Mouse (Mus musculus): ENCODE measurements around the gene Glis3. TPM values are rescaled to one million over a fixed set of nuclear protein-coding genes. Genes with fewer than 3 reads are reported as not detected.

Gene Glis3
- 3.4 TPM for polyA plus RNA-seq (2017; shearing (Covaris generic))

GRCm38 (mm10) chr19:28679776-28680391 is at the start of gene Glis3:
TSS of gene Glis3 (minus strand) at chr19:28680077.

Other genes starting within 250 kb of the Glis3 start
- 0.49 TPM for gene Slc1a1, start 155.0 kb upstream of the Glis3 start, polyA plus RNA-seq (2017; shearing (Covaris generic))

Measured in effector memory CD4-positive, alpha-beta T cell, adult 7 months (primary cell).